Mouse (Mus musculus) lung, embryonic 14.5 days (tissue): ENCODE data around the gene Olfr1211. TPM values are rescaled to one million over a fixed set of nuclear protein-coding genes. Genes with fewer than 3 reads are reported as not detected.

Source experiments
- ATAC-seq: fragments of 200-750 bp; cut with Nextera tagmentation; 2 replicates; pipeline ENCODE4 v1.8.0; 2017; ENCODE audit warnings: mild to moderate bottlenecking, moderate TSS enrichment, moderate library complexity; ENCODE audit not compliant: insufficient read depth
- DNase-seq: peaks from one replicate; pipeline ENCODE4 v3.0.0-alpha.2; 2015
- H3K27ac ChIP-seq: fragments of 300-500 bp; sonication (generic); 2 replicates; pipeline ENCODE4 v1.5.1; 2014; ENCODE audit warnings: low read depth, mild to moderate bottlenecking, moderate library complexity
- H3K27me3 ChIP-seq: fragments of 300-500 bp; sonication (generic); 2 replicates; pipeline ENCODE4 v1.6.1; 2014; ENCODE audit warnings: low read length, control low read depth; ENCODE audit not compliant: insufficient read depth
- H3K36me3 ChIP-seq: fragments of 300-500 bp; sonication (generic); 2 replicates; pipeline ENCODE4 v1.6.1; 2014; ENCODE audit warnings: control low read depth; ENCODE audit not compliant: insufficient read depth
- H3K4me1 ChIP-seq: fragments of 300-500 bp; sonication (generic); 2 replicates; pipeline ENCODE4 v1.6.1; 2014; ENCODE audit warnings: antibody characterized with exemption, control low read depth; ENCODE audit not compliant: insufficient read depth
- H3K4me2 ChIP-seq: fragments of 300-500 bp; sonication (generic); 2 replicates; pipeline ENCODE4 v1.6.1; 2014; ENCODE audit warnings: mild to moderate bottlenecking
- H3K4me3 ChIP-seq: fragments of 300-500 bp; sonication (generic); 2 replicates; pipeline ENCODE4 v1.5.1; 2014; ENCODE audit warnings: low read depth, low read length
- H3K9ac ChIP-seq: fragments of 300-500 bp; sonication (generic); 2 replicates; pipeline ENCODE4 v1.6.1; 2014
- H3K9me3 ChIP-seq: fragments of 300-500 bp; sonication (generic); 2 replicates; pipeline ENCODE4 v1.6.1; 2016; ENCODE audit warnings: low read depth, low read length, control low read depth
- CTCF ChIP-seq: IDR thresholded peaks from 2 replicates; pipeline ENCODE4 v1.5.1; 2016; ENCODE audit warnings: antibody characterized with exemption, low read depth
- WGBS: fragments of 180-500 bp; shearing (Covaris S2); extraction: QIAGEN DNeasy Blood & Tissue Kit; methylation state at CpG from one replicate; pipeline ENCODE4 v1.1.7; 2014; 5-methylcytosine and 5-hydroxymethylcytosine counted together
- polyA plus RNA-seq: library from polyadenylated mRNA; unstranded; fragments of >200 nt; fragmentation: Nextera tagmentation; extraction: Ambion mirVana; gene quantifications from 2 replicates; pipeline ENCODE4 v1.2.1, GENCODE M21; 2014

Olfr1211 gene
- polyA plus RNA-seq, result not detected in 2 replicates

GRCm38 (mm10) chr2:88938011-88938410 is at the start of gene Olfr1211:
Gene Olfr1211, minus strand, starts transcription at chr2:88938111.
- no peak within 1 kb of the TSS for H3K27ac ChIP-seq
- ATAC-seq (no peak), DNase-seq (no peak)
- TF ChIP-seq CTCF, result no peak
- H3K9me3 ChIP-seq, result no peaks in the 10 kb centered on the region
- H3K4me3 ChIP-seq, result no peak within 1 kb of the TSS
- no peaks in the 10 kb centered on the region for H3K36me3 ChIP-seq
- H3K27me3 ChIP-seq, result no peaks in the 10 kb centered on the region
- no peak within 1 kb of the TSS for H3K4me2 ChIP-seq
- no peak within 1 kb of the TSS for H3K9ac ChIP-seq
- 86% methylated on average over 1 of the region's 1 CpGs for WGBS
- no peaks in the 10 kb centered on the region for H3K4me1 ChIP-seq

DNA sequence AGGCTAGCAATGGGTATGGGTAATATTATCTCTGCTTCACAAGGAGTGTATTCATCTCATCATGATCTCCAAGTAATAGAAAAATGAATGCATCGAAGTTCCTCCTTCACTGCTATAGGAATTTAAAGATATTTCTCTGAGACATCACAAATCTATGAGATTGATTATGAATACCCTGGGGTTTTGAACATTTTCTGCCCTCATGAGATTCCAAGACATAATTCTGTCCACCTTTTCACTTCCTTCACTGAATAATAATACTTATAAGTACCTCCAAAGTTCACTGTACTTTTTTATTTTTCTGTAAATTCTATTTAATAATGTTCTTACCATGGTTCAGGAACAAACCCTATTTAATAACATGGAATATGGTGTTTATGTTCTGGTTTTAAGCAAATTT is 42.3 kb upstream of the Olfr1211 start, which contains the start of gene Gm13762:
Gene Gm13762, minus strand, starts transcription at position 101 of the 400 bp plus-strand sequence.
- WGBS, result 74% methylated on average over 1 of the region's 1 CpGs
- no peak for TF ChIP-seq CTCF
- Histone ChIP-seq H3K36me3 (no peaks in the 10 kb centered on the region), H3K9ac (no peak within 1 kb of the TSS), H3K4me2 (no peak within 1 kb of the TSS), H3K27me3 (no peaks in the 10 kb centered on the region), H3K27ac (no peak within 1 kb of the TSS), H3K9me3 (no peaks in the 10 kb centered on the region), H3K4me1 (no peaks in the 10 kb centered on the region), H3K4me3 (no peak within 1 kb of the TSS)
- no peak for DNase-seq
- ATAC-seq, result no peak

DNA sequence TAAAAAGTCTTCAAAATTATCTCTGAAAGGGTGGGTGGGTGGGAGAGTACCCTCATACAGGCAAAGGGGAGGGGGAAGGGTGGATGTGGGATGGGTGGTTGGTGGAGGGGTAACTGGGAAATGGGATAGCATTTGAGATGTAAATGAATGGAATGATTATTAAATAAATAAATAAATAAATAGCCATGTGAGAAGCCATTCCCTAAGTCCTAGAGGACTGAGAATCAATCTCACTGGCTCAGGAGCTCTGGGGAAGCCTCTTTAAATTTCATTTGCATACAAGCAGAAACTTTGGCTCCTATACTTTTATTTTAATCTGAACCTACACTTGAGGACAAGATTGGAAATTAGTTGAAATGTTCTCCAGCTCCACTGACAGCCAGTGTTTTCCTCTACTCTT is 15.8 kb upstream of the Olfr1211 start, which contains the start of gene Olfr1212:
Gene Olfr1212, plus strand, starts transcription at position 301 of the 400 bp plus-strand sequence.
- no peaks in the 10 kb centered on the region for H3K9me3 ChIP-seq
- TF ChIP-seq CTCF, result no peak
- H3K4me3 ChIP-seq, result no peak within 1 kb of the TSS
- ATAC-seq, result no peak
- no peak within 1 kb of the TSS for H3K27ac ChIP-seq
- no peak within 1 kb of the TSS for H3K9ac ChIP-seq
- H3K27me3 ChIP-seq, result no peaks in the 10 kb centered on the region
- no peak for DNase-seq
- H3K36me3 ChIP-seq, result no peaks in the 10 kb centered on the region
- H3K4me1 ChIP-seq, result no peaks in the 10 kb centered on the region
- no peak within 1 kb of the TSS for H3K4me2 ChIP-seq

DNA sequence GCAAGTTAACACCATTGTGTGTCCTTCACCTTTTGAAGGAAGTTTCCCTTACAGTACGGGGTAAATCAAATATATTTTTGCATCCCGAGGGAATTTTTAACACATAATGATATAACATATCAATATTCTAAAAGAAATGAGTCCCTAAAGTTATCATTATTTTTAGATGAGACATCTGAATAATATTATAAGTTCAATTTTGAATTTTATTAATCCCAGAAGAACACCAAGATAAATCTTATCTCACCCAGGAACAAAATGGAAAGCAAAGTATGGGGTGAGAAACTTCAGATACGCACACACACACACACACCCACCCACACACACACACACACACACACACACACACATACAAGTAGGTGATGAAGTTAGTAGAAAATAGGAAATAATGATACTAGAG is 22.9 kb downstream of the Olfr1211 start, which contains the start of gene Olfr1209:
Gene Olfr1209, minus strand, starts transcription at position 101 of the 400 bp plus-strand sequence.
- WGBS, result 87% methylated on average over 3 of the region's 3 CpGs

GRCm38 (mm10) chr2:88902211-88902610 is 35.7 kb downstream of the Olfr1211 start, which contains the start of gene Olfr1208:
Gene Olfr1208, minus strand, starts transcription at chr2:88902311.
- TF ChIP-seq CTCF, result no peak
- Histone ChIP-seq H3K4me1 (no peaks in the 10 kb centered on the region), H3K36me3 (no peaks in the 10 kb centered on the region), H3K27me3 (no peaks in the 10 kb centered on the region), H3K9ac (no peak within 1 kb of the TSS), H3K9me3 (no peaks in the 10 kb centered on the region), H3K27ac (no peak within 1 kb of the TSS), H3K4me2 (no peak within 1 kb of the TSS), H3K4me3 (no peak within 1 kb of the TSS)
- DNase-seq, result no peak
- no peak for ATAC-seq

More for the DNA sequence above, 22.9 kb downstream of the Olfr1211 start, which contains the start of gene Olfr1209:
- no peak for TF ChIP-seq CTCF
- no peak within 1 kb of the TSS for H3K27ac ChIP-seq
- no peaks in the 10 kb centered on the region for H3K27me3 ChIP-seq
- no peaks in the 10 kb centered on the region for H3K9me3 ChIP-seq
- H3K4me3 ChIP-seq, result no peak within 1 kb of the TSS
- no peak for DNase-seq
- no peak within 1 kb of the TSS for H3K4me2 ChIP-seq
- H3K4me1 ChIP-seq, result no peaks in the 10 kb centered on the region
- no peaks in the 10 kb centered on the region for H3K36me3 ChIP-seq
- no peak within 1 kb of the TSS for H3K9ac ChIP-seq
- no peak for ATAC-seq

Other genes starting within 250 kb of the Olfr1211 start
- gene Olfr1195, start 248.9 kb downstream of the Olfr1211 start, polyA plus RNA-seq, result not detected in 2 replicates
- gene Olfr1196, start 233.5 kb downstream of the Olfr1211 start, polyA plus RNA-seq, result not detected in 2 replicates
- gene Olfr1197, start 205.7 kb downstream of the Olfr1211 start, polyA plus RNA-seq, result not detected in 2 replicates
- not detected in 2 replicates for gene Olfr1198, start 186.7 kb downstream of the Olfr1211 start, polyA plus RNA-seq
- gene Olfr1199, start 177.6 kb downstream of the Olfr1211 start, polyA plus RNA-seq, result not detected in 2 replicates
- gene Olfr1200, start 167.6 kb downstream of the Olfr1211 start, polyA plus RNA-seq, result not detected in 2 replicates
- gene Olfr1201, start 145.1 kb downstream of the Olfr1211 start, polyA plus RNA-seq, result not detected in 2 replicates
- not detected in 2 replicates for gene Olfr1202, start 123.6 kb downstream of the Olfr1211 start, polyA plus RNA-seq
- gene Olfr1205, start 108.4 kb downstream of the Olfr1211 start, polyA plus RNA-seq, result not detected in 2 replicates
- not detected in 2 replicates for gene Olfr1204, start 88.8 kb downstream of the Olfr1211 start, polyA plus RNA-seq
- gene Olfr1206, start 74.9 kb downstream of the Olfr1211 start, polyA plus RNA-seq, result not detected in 2 replicates
- not detected in 2 replicates for gene Olfr1208, start 35.8 kb downstream of the Olfr1211 start, polyA plus RNA-seq
- not detected in 2 replicates for gene Olfr1209, start 23.0 kb downstream of the Olfr1211 start, polyA plus RNA-seq
- gene Olfr1212, start 15.9 kb upstream of the Olfr1211 start, polyA plus RNA-seq, result not detected in 2 replicates
- not detected in 2 replicates for gene Gm13762, start 42.2 kb upstream of the Olfr1211 start, polyA plus RNA-seq
- not detected in 2 replicates for gene Olfr1214, start 54.5 kb upstream of the Olfr1211 start, polyA plus RNA-seq
- gene Olfr1215, start 68.9 kb upstream of the Olfr1211 start, polyA plus RNA-seq, result not detected in 2 replicates
- not detected in 2 replicates for gene Olfr1216, start 80.2 kb upstream of the Olfr1211 start, polyA plus RNA-seq
- not detected in 2 replicates for gene Olfr1217, start 94.0 kb upstream of the Olfr1211 start, polyA plus RNA-seq
- not detected in 2 replicates for gene Olfr1218, start 123.1 kb upstream of the Olfr1211 start, polyA plus RNA-seq
- not detected in 2 replicates for gene Olfr1219, start 145.4 kb upstream of the Olfr1211 start, polyA plus RNA-seq
- gene Olfr1220, start 168.7 kb upstream of the Olfr1211 start, polyA plus RNA-seq, result not detected in 2 replicates
- gene Olfr1221, start 179.2 kb upstream of the Olfr1211 start, polyA plus RNA-seq, result not detected in 2 replicates
- gene Olfr1222, start 194.9 kb upstream of the Olfr1211 start, polyA plus RNA-seq, result not detected in 2 replicates
- gene Olfr1223, start 213.4 kb upstream of the Olfr1211 start, polyA plus RNA-seq, result not detected in 2 replicates
- gene Olfr1224-ps1, start 226.0 kb upstream of the Olfr1211 start, polyA plus RNA-seq, result not detected in 2 replicates
- not detected in 2 replicates for gene Olfr1225, start 236.6 kb upstream of the Olfr1211 start, polyA plus RNA-seq